Mouse (Mus musculus): Measurements from ENCODE around the gene Hspa4. TPM values are rescaled to one million over a fixed set of nuclear protein-coding genes. Genes with fewer than 3 reads are reported as not detected.
"Not testable (repeated sequence)": the region's sequence is repeated elsewhere in the genome, so short reads cannot be mapped to it uniquely, and the experiment has no call there.

The Hspa4 gene
- 98.3 and 109 TPM in 2 replicates for polyA plus RNA-seq (2016; fragmentation: Nextera tagmentation; extraction: Ambion mirVana)

DNA sequence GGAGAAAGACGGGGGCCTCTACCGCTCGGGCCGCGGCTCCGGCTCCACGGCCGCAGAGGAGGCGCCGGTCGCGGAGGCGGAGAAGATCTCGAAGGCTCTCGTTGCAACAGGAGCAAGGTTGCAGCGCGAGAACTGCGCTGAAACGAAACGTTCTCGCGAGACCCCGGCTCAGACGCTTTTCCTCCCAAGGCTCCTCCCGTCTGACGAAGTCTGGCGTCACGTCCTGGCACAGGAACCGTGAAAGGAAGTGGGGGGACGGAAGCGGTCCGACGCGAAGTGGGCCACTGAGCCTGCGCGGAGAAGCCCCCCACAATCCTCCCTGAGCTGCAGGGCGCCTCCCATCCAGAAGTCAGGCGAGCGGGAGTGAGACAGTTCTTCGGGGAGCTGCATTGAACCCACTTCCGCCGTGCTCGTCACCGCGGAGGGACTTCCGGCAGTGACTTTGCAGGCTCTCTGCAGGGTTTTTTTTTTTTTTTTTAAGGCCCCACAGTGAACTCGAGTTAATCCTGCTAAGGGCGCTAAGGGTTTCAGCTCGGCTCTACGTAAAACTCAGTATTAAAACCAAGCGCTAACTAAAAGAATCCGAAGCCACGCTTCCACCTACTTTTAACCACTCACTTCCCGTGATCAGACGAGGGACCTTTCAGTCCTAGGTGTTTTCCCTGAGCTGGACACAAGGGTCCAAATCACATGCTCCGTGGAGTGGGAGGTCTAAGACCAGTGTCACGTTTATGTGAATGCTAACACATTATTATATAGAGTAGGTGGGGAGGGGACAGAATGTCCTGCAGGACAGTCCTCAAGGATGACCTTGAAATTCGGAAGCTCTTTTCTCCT lies at the start of gene Hspa4:
Hspa4 (minus strand) TSS at position 128 of the 837 bp plus-strand sequence.
- H3K27ac ChIP-seq, result peak within 1 kb of the TSS; percentile 98
- peaks cover 14% of the 10 kb centered on the region; the same call in 1 of the 2 replicates for H3K36me3 ChIP-seq
- WGBS, result under 1% methylated on average over 58 of the region's 58 CpGs
- DNase-seq (ENCODE audit: low spot score), result peak; percentile 99
- peaks cover 23% of the 10 kb centered on the region for H3K4me1 ChIP-seq
- no peaks in the 10 kb centered on the region for H3K9me3 ChIP-seq
- H3K4me3 ChIP-seq, result peak within 1 kb of the TSS; percentile 98
- no peaks in the 10 kb centered on the region for H3K27me3 ChIP-seq (ENCODE audit: insufficient read depth, poor library complexity, severe bottlenecking)

DNA sequence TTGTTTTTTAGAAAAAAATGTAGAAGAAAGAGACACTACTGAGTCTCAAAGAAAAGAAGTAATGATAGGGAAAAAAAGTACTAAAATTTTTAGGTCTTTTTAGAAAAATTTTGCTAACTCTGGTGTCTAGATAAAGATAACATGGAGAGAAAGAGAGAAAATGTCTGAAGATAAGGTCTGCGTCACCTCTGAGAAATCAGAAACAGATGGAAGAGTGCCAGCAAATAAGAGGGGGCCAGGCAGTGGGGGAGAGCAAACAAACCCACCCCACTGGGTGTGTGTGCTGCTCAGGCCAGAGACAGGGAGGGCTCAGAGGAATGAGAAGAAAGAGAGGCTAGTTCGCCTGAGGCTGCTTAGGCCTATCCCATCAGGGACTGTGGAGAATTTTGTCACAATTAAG lies 45.5 kb upstream of the Hspa4 start:
- 10% methylated on average over 2 of the region's 2 CpGs for WGBS
- Histone ChIP-seq H3K36me3 (no peaks in the 10 kb centered on the region), H3K4me3 (no peak overlapping the region), H3K27ac (0 out of 2 replicates have a peak overlapping the region, but pooled peaks have one; percentile 29), H3K9me3 (no peaks in the 10 kb centered on the region), H3K27me3 (ENCODE audit: insufficient read depth, poor library complexity, severe bottlenecking) (no peaks in the 10 kb centered on the region), H3K4me1 (peaks cover 9% of the 10 kb centered on the region)
- DNase-seq (ENCODE audit: low spot score), result no peak

DNA sequence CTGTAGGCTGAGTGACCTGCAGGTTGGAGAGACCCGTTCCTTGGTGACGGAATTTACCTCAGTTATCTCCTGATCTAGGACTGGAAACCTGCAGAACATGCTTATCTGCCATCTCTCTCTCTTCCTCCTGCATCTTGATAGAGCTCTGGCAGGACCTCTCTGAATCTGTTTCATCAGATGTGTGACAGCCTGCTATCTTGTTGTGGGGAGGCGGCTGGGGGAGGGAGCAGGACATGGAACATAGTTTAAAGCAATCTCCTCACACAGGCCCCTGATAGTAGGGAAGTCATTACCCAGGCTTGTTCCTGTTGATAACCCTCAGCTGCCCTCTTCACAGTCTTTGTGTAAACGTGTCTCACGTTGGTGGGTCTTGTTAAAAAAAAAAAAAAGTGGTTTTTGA lies 45.1 kb upstream of the Hspa4 start:
- Histone ChIP-seq H3K27ac (no peak overlapping the region), H3K36me3 (no peaks in the 10 kb centered on the region), H3K27me3 (ENCODE audit: insufficient read depth, poor library complexity, severe bottlenecking) (no peaks in the 10 kb centered on the region), H3K9me3 (no peaks in the 10 kb centered on the region), H3K4me3 (no peak overlapping the region), H3K4me1 (peaks cover 9% of the 10 kb centered on the region)
- no peak for DNase-seq (ENCODE audit: low spot score)
- 4% methylated on average over 5 of the region's 5 CpGs for WGBS

DNA sequence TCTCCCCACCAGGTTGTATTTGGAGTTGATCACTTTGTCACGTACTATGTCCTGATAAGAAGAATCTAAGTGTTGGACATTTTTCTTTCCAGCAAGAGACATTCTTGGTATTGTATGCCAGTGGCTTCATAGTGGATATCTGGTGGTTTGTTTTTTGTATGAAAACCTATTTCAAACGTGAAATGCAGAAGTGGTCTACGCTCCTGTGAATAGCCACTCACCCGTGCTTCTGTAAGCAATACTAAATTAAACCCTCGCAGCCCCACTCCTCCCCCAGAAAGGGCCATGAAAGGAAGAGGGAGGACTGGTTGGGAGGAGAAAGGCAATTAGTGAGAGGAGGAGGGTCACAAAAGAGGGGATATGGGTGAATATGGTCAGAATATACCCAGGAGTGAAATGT lies 42.5 kb upstream of the Hspa4 start:
- H3K27ac ChIP-seq, result no peak overlapping the region
- WGBS, result 59% methylated on average over 5 of the region's 5 CpGs
- DNase-seq (ENCODE audit: low spot score), result no peak

DNA sequence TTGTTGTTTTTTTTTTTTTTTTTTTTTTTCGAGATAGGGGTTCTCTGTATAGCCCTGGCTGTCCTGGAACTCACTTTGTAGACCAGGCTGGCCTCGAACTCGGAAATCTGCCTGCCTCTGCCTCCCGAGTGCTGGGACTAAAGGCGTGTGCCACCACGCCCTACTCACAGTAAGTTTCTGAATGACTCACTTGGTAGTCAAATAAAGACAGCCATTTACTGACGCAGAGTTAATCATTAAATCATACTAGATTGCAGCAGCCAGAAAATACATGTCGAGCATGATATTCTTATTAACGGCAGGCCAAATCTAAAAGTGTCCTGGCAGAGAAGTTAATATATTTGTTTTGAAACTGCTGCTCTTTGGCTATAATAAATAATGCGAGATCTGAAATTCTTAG lies 40.8 kb upstream of the Hspa4 start:
- not testable (repeated sequence) for H3K36me3 ChIP-seq; H3K9me3 ChIP-seq; DNase-seq (ENCODE audit: low spot score); H3K4me3 ChIP-seq; H3K27me3 ChIP-seq (ENCODE audit: insufficient read depth, poor library complexity, severe bottlenecking); H3K27ac ChIP-seq
- WGBS, result 82% methylated on average over 10 of the region's 10 CpGs
- H3K4me1 ChIP-seq, result peaks cover 12% of the 10 kb centered on the region

More for the DNA sequence above, 42.5 kb upstream of the Hspa4 start:
- Histone ChIP-seq H3K4me3 (no peak overlapping the region), H3K9me3 (no peaks in the 10 kb centered on the region), H3K4me1 (peaks cover 10% of the 10 kb centered on the region), H3K27me3 (ENCODE audit: insufficient read depth, poor library complexity, severe bottlenecking) (no peaks in the 10 kb centered on the region), H3K36me3 (no peaks in the 10 kb centered on the region)

DNA sequence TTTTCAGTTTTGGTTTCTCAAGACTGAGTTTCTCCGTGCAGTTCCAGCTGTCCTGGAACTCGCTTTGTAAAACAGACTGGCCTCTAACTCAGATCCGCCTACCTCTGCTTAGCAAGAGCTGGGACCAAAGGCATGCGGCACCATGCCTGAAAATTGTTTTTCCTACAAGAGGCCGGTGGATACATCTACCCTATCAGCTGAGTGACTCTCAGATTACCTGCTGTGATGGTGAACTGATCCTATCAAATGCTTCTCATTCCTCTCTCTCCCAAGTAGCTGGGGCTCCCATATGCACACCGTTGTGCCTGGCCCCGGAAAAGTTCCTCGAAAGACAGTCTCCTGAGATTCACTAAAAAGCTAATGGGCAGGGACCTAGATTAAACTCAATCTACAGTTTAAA lies 37.4 kb upstream of the Hspa4 start:
- peaks cover 11% of the 10 kb centered on the region for H3K36me3 ChIP-seq
- H3K9me3 ChIP-seq, result no peaks in the 10 kb centered on the region
- H3K27me3 ChIP-seq (ENCODE audit: insufficient read depth, poor library complexity, severe bottlenecking), result no peaks in the 10 kb centered on the region
- peaks cover 12% of the 10 kb centered on the region for H3K4me1 ChIP-seq
- no peak overlapping the region for H3K4me3 ChIP-seq
- DNase-seq (ENCODE audit: low spot score), result no peak
- no peak overlapping the region for H3K27ac ChIP-seq
- WGBS, result 51% methylated on average over 8 of the region's 8 CpGs

DNA sequence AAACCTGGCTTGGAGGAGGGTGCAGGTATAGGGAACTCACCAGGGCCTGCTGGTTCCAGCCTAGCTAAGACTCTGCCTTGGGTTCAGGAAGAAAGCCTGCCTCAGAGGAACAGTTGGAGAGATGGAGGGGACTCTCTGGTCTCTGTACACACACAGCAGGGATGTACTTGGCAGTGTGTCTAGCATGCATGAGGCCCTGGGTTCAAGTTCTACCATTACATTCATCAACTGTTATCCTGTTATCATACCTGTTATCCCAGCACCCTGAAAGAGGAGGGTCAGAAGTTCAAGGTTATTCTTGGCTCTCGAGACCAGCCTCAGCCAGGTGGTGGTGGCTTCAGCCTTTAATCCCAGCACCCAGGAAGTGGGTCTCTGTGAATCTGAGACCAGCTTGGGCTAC lies 36.7 kb upstream of the Hspa4 start:
- 71% methylated on average over 1 of the region's 1 CpGs for WGBS

DNA sequence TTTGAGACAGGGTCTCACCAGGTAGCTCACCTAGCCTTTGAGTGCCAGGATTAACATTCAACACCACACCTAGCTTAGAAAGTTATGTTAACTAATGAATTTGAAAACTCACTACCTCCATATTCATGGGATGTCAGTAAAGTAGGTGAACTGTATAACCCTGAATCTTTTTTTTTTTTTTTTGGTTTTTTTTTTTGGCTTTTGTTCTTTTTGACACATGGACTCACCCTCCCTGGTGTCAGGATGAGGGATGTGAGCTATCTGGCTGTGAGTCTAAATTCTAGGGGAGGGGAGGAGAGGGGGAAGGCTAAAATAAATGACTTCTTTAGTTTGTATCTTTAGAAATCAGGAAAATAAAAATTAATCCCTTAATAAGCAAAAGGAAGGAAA lies 35.9 kb upstream of the Hspa4 start:
- peaks cover 26% of the 10 kb centered on the region for H3K36me3 ChIP-seq

More for the DNA sequence above, 36.7 kb upstream of the Hspa4 start:
- no peak for DNase-seq (ENCODE audit: low spot score)
- H3K4me3 ChIP-seq, result no peak overlapping the region
- peaks cover 12% of the 10 kb centered on the region for H3K4me1 ChIP-seq
- H3K27me3 ChIP-seq (ENCODE audit: insufficient read depth, poor library complexity, severe bottlenecking), result no peaks in the 10 kb centered on the region
- H3K9me3 ChIP-seq, result no peaks in the 10 kb centered on the region
- peaks cover 19% of the 10 kb centered on the region for H3K36me3 ChIP-seq
- no peak overlapping the region for H3K27ac ChIP-seq

DNA sequence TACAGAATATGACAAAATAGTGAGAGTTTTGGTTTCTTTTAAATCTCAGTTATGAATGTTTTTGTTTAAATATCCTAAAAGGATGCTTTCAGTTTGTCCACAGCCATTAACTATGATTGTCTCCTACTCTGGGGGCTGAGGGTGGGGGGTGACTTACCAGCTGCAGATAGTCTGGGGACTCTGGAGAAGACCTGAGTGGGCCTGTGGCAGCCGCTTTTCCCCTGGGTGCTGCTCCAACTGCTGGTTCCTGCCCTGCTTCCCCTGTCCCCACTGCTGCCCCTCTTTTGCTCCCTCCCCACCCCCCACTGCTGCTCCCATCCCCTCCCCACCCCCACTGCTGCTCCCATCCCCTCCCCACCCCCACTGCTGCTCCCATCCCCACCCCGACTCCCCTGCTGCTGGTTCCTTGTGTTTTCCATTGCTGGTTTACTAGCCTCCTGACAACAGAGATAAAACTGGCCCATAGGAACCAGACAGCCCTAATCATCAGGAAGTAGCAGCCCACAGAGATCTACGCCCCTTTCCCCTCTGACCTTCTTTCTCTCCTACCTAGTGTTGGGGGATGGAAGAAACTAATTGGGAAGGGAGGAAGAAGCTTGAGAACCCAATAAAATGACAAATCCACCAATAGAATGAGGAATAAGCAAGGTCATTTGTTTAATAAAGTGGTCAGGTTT lies 35.4 kb upstream of the Hspa4 start:
- peaks cover 32% of the 10 kb centered on the region for H3K36me3 ChIP-seq
- peaks cover 12% of the 10 kb centered on the region for H3K4me1 ChIP-seq
- H3K27me3 ChIP-seq (ENCODE audit: insufficient read depth, poor library complexity, severe bottlenecking), result no peaks in the 10 kb centered on the region
- H3K4me3 ChIP-seq, result no peak overlapping the region
- DNase-seq (ENCODE audit: low spot score), result peak; percentile 75
- H3K27ac ChIP-seq, result peak overlapping the region; percentile 67
- 13% methylated on average over 3 of the region's 3 CpGs for WGBS
- H3K9me3 ChIP-seq, result no peaks in the 10 kb centered on the region

More for the DNA sequence above, 35.9 kb upstream of the Hspa4 start:
- Histone ChIP-seq H3K9me3 (no peaks in the 10 kb centered on the region), H3K27me3 (ENCODE audit: insufficient read depth, poor library complexity, severe bottlenecking) (no peaks in the 10 kb centered on the region), H3K27ac (peak overlapping the region; percentile 67), H3K4me1 (peaks cover 12% of the 10 kb centered on the region), H3K4me3 (no peak overlapping the region)
- no peak for DNase-seq (ENCODE audit: low spot score)

DNA sequence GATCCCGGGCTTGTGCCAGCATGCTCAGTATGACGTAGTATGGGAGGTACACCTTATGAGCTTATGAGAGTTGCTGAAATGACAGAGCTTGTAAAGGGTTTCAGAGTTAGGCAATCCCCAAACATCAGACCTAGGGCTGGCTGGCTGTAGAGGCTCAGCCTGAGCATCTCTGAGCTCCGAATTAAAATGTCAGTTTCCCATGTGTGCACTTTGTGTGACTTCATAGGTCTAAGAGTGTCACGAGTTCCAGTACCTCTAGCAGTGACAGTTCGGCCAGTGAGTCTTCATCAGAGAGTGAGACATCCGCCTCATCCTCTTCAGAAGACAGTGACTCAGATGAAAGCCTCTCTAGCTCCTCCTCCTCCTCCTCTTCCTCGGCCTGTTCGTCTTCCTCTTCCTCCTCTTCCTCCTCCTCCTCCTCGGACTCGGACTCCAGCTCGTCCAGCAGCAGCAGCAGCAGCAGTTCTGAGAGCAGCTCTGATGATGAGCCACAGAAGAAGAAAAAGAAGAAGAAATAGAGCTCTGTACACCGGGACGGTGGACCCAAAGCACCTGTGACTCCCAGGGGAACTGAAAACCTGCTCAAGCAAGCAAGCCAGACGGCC lies 31.9 kb upstream of the Hspa4 start:
- Histone ChIP-seq H3K9me3 (no peaks in the 10 kb centered on the region), H3K27ac (no peak overlapping the region), H3K36me3 (peaks cover 65% of the 10 kb centered on the region), H3K27me3 (ENCODE audit: insufficient read depth, poor library complexity, severe bottlenecking) (no peaks in the 10 kb centered on the region), H3K4me3 (no peak overlapping the region), H3K4me1 (peaks cover 10% of the 10 kb centered on the region)
- no peak for DNase-seq (ENCODE audit: low spot score)
- WGBS, result 84% methylated on average over 14 of the region's 14 CpGs

DNA sequence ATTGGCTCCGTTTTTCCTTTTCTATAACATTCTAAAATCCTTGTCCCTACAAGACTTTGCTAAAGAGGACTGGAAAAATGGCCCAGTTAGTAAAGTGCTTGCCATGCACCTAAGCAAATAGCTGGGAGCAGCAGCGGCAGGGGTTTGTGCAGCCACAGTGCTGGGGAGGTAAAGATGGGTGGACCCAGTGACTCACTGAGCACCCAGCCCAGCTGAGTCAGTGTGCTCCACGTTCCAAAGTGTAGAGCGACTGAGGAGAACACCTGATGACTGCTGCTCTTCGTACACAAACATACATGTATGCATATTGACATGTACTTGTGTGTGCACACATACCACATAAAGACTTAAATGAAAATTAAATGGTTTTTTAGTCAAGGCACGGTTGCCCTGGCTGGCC lies 30.9 kb upstream of the Hspa4 start:
- Histone ChIP-seq H3K9me3 (no peaks in the 10 kb centered on the region), H3K36me3 (peaks cover 67% of the 10 kb centered on the region), H3K27me3 (ENCODE audit: insufficient read depth, poor library complexity, severe bottlenecking) (no peaks in the 10 kb centered on the region), H3K27ac (no peak overlapping the region), H3K4me3 (no peak overlapping the region), H3K4me1 (peaks cover 10% of the 10 kb centered on the region)
- WGBS, result 95% methylated on average over 6 of the region's 6 CpGs
- DNase-seq (ENCODE audit: low spot score), result no peak

DNA sequence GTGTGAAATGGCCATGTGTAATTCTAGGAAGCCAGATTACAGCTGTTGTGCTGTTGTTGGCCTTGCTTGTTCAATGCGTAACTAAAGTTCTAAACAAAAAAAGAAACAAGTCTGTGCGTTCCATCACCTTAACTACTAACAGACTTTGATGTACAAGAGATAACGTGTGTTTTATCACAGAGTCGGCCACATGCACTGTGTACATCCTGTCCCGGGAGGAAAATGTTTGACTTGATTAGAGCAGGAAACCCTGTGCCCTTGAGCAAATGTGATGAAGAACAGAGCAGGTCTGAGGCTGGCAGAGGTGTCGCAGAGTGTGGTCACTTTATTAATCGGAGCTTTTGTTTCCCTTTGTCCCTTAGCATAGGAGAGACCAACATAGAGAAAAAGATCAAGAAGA lies 30.1 kb upstream of the Hspa4 start:
- WGBS, result 60% methylated on average over 7 of the region's 7 CpGs
- Histone ChIP-seq H3K27ac (no peak overlapping the region), H3K4me1 (peaks cover 5% of the 10 kb centered on the region), H3K36me3 (peaks cover 67% of the 10 kb centered on the region), H3K27me3 (ENCODE audit: insufficient read depth, poor library complexity, severe bottlenecking) (no peaks in the 10 kb centered on the region), H3K4me3 (no peak overlapping the region), H3K9me3 (no peaks in the 10 kb centered on the region)
- DNase-seq (ENCODE audit: low spot score), result no peak

DNA sequence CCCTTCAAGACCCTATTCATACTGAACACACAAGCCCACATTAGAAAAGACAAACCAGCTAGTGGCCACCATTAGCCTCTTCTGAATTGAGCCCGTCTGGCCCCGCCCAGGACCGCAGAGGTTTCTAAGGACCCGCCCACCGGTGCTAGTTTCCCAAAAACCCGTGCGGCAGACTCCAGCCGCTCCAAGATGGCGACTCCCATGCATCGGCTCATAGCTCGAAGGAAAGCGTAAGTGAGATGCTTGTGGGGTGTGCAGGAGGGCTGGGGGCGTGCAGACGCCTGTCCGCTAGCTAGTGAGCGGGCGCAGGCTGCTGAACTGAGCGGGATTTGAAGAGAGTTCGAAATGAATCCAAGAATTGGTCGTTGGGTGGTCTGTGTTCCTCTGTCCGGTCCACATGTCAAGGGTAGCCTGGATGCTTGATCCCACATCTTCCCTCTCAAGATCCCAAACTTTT lies 24.3 kb upstream of the Hspa4 start, which contains the start of gene Zcchc10:
Zcchc10 (plus strand) TSS at position 168 of the 457 bp plus-strand sequence.
- Histone ChIP-seq H3K4me1 (peaks cover 7% of the 10 kb centered on the region), H3K9me3 (no peaks in the 10 kb centered on the region), H3K27me3 (ENCODE audit: insufficient read depth, poor library complexity, severe bottlenecking) (no peaks in the 10 kb centered on the region), H3K4me3 (peak within 1 kb of the TSS; percentile 94), H3K27ac (peak within 1 kb of the TSS; percentile 93), H3K36me3 (peaks cover 26% of the 10 kb centered on the region)
- peak; percentile 96 for DNase-seq (ENCODE audit: low spot score)
- under 1% methylated on average over 21 of the region's 21 CpGs for WGBS
